In genomic region chr1:87877552-87878283, GRCm38 (mm10) we compare ENCODE assay signal across 9 mouse cellular contexts. TPM values are rescaled to one million over a fixed set of nuclear protein-coding genes. Genes with fewer than 3 reads are reported as not detected.
DNase-seq lines count a peak whose midpoint lies in the region; ATAC-seq and TF ChIP-seq lines count a peak whose summit lies in the region.
"Had no signal": no experiment of that assay in that cellular context is flagged by ENCODE, and none has a peak within 500 bp of the region (broad histone marks: within the 10 kb centered on the region; RNA-seq: fewer than 3 reads in every experiment).

No protein-coding gene starts in this region.

- H3K4me3 ChIP-seq in heart, embryonic 16.5 days (ENCODE audit: low read length), result no peak overlapping the region
- H3K4me3 ChIP-seq in spleen, adult 2 months (ENCODE audit: extremely low read depth, insufficient read depth, insufficient read length), result no peak overlapping the region
- H3K4me3 ChIP-seq in midbrain, postnatal 0 days (ENCODE audit: low read depth, low read length), result no peak overlapping the region

- no peaks in the 10 kb centered on the region for H3K9me3 ChIP-seq in heart, embryonic 16.5 days (replicated peaks; ENCODE audit: control insufficient read depth, low read length)
- no peaks in the 10 kb centered on the region for H3K9me3 ChIP-seq in midbrain, postnatal 0 days (ENCODE audit: low read length)

- 38% methylated on average over 9 of the region's 9 CpGs for WGBS in heart, embryonic 16.5 days
- WGBS in spleen, adult 2 months, result 27% methylated on average over 9 of the region's 9 CpGs
- 59% methylated on average over 9 of the region's 9 CpGs for WGBS in midbrain, postnatal 0 days

- H3K9ac ChIP-seq in heart, embryonic 16.5 days (ENCODE audit: low read length), result 0 out of 2 replicates have a peak overlapping the region, but pooled peaks have one; percentile 39
- no peak overlapping the region for H3K9ac ChIP-seq in midbrain, postnatal 0 days (replicated peaks; ENCODE audit: low read length, poor library complexity, severe bottlenecking)

- H3K4me1 ChIP-seq in heart, embryonic 16.5 days (ENCODE audit: control insufficient read depth, insufficient read depth, low read length), result peaks cover 71% of the 10 kb centered on the region
- H3K4me1 ChIP-seq in spleen, adult 2 months (ENCODE audit: control insufficient read depth, insufficient read depth, insufficient read length), result peaks cover 40% of the 10 kb centered on the region
- peaks cover 11% of the 10 kb centered on the region; the same call in 1 of the 2 replicates for H3K4me1 ChIP-seq in midbrain, postnatal 0 days (ENCODE audit: insufficient read depth, low read length)

- H3K36me3 ChIP-seq in heart, embryonic 16.5 days (ENCODE audit: control insufficient read depth, insufficient read depth), result no peaks in the 10 kb centered on the region
- H3K36me3 ChIP-seq in spleen, adult 2 months (ENCODE audit: control insufficient read depth, insufficient read depth, low read length), result peaks cover 11% of the 10 kb centered on the region; the same call in 1 of the 2 replicates
- H3K36me3 ChIP-seq in midbrain, postnatal 0 days (ENCODE audit: insufficient read depth, low read length), result no peaks in the 10 kb centered on the region

- H3K27me3 ChIP-seq in heart, embryonic 16.5 days (ENCODE audit: control insufficient read depth, insufficient read depth, low read length), result no peaks in the 10 kb centered on the region
- H3K27me3 ChIP-seq in spleen, adult 2 months (ENCODE audit: control insufficient read depth, insufficient read depth, low read length), result no peaks in the 10 kb centered on the region
- no peaks in the 10 kb centered on the region for H3K27me3 ChIP-seq in midbrain, postnatal 0 days (ENCODE audit: insufficient read depth, low read length)

- DNase-seq in heart, postnatal 4 days, result no peak
- DNase-seq in spleen, adult 2 months (ENCODE audit: low read depth in 1 of 2, low spot score in 2 of 2), result no peak
- DNase-seq in spleen, postnatal 14 days (ENCODE audit: low spot score in 2 of 2), result no peak
- no peak for DNase-seq in midbrain, postnatal 0 days (ENCODE audit: low spot score)
- no peak for DNase-seq in adrenal gland, adult 18-20 months (ENCODE audit: low spot score in 2 of 2)
- DNase-seq in kidney, adult 18-20 months, result no peak
- DNase-seq: kidney, postnatal 25 days had no signal

- H3K27ac ChIP-seq in heart, embryonic 16.5 days (ENCODE audit: low read length), result peak overlapping the region; percentile 93
- peak overlapping the region; percentile 27 for H3K27ac ChIP-seq in spleen, adult 2 months (ENCODE audit: insufficient read depth, low read length)
- H3K27ac ChIP-seq in midbrain, postnatal 0 days (ENCODE audit: low read depth, low read length), result peak overlapping the region; percentile 19

- no peak for TF ChIP-seq CTCF in spleen, adult 2 months (IDR thresholded peaks at IDR 0.05; ENCODE audit: extremely low read depth, insufficient read depth, insufficient read length, insufficient replicate concordance)
- no peak for TF ChIP-seq CTCF in midbrain, postnatal 0 days (IDR thresholded peaks at IDR 0.05)

- no peak for ATAC-seq in heart, embryonic 16.5 days (replicated peaks; ENCODE audit: extremely low read depth, insufficient read depth, low FRiP score)
- ATAC-seq in common myeloid progenitor, adult 5-6 weeks (replicated peaks; ENCODE audit: low read depth, poor library complexity, severe bottlenecking), result peak; percentile 54
- ATAC-seq in midbrain, postnatal 0 days (ENCODE audit: low FRiP score), result no peak

- H3K4me2 ChIP-seq in heart, embryonic 16.5 days (ENCODE audit: low read depth, low read length), result peak overlapping the region; percentile 26
- no peak overlapping the region for H3K4me2 ChIP-seq in midbrain, postnatal 0 days (ENCODE audit: low read depth, low read length, poor library complexity, severe bottlenecking)

- TF ChIP-seq POLR2A in spleen, adult 2 months (IDR thresholded peaks at IDR 0.05; ENCODE audit: low read depth, low read length), result no peak

RNA-seq across cellular contexts. Expression of gene Dgkd, which starts 24.6 kb away (rescaled TPM):
- polyA plus RNA-seq in heart, embryonic 16.5 days (2015; fragmentation: Nextera tagmentation; extraction: Ambion mirVana), result 22.6 and 25.0 TPM in 2 replicates
- 10 to 100 TPM; 53.4 to 55.2 TPM for total RNA-seq in heart, postnatal 4 days (2021)
- 62.4 and 69.4 TPM in 2 replicates for polyA plus RNA-seq in spleen, adult 2 months (2012; rRNA removed)
- total RNA-seq in common myeloid progenitor, adult 5-6 weeks (2017), result 29.2 and 39.9 TPM in 2 replicates
- total RNA-seq in midbrain, postnatal 0 days (2014; rRNA removed), result 75.1 and 77.5 TPM in 2 replicates
- polyA plus RNA-seq in midbrain, postnatal 0 days (2015; fragmentation: Nextera tagmentation; extraction: Ambion mirVana), result 36.6 and 38.2 TPM in 2 replicates
- total RNA-seq in adrenal gland, adult 18-20 months (2021), result 10 to 100 TPM; 54.6 to 74.6 TPM

Comparison
In these comparisons a context has a peak if more than half of its experiments do, and no peak if none do; other contexts are left out.
1. H3K27ac ChIP-seq: peak in every context shown above with its lines; median percentile 93 in heart, embryonic 16.5 days; 27 in spleen, adult 2 months; 19 in midbrain, postnatal 0 days.